Mouse (Mus musculus) cerebellum, postnatal 36 days (tissue): ENCODE results near the gene Palm.
"Not testable (repeated sequence)": the region's sequence is repeated elsewhere in the genome, so short reads cannot be mapped to it uniquely, and the experiment has no call there.

Experiments used
- DNase-seq, 2 experiments: peaks; one replicate each; pipeline ENCODE4 v3.0.0; 2021 to 2022; ENCODE audit warnings: mixed read lengths in 2 of 2

The Palm gene

GRCm38 (mm10) chr10:79793051-79793737, at the start of gene Palm:
Gene Palm (plus strand): TSS chr10:79793572.
- peak; percentile 87 for DNase-seq

- DNase-seq: peak; percentile 61 to 62
These were observed 49.6 kb upstream of the Palm start for GRCm38 (mm10) chr10:79743650-79744365.

- DNase-seq: no peak
These were observed 48.0 kb upstream of the Palm start for GRCm38 (mm10) chr10:79745411-79745810.

DNA sequence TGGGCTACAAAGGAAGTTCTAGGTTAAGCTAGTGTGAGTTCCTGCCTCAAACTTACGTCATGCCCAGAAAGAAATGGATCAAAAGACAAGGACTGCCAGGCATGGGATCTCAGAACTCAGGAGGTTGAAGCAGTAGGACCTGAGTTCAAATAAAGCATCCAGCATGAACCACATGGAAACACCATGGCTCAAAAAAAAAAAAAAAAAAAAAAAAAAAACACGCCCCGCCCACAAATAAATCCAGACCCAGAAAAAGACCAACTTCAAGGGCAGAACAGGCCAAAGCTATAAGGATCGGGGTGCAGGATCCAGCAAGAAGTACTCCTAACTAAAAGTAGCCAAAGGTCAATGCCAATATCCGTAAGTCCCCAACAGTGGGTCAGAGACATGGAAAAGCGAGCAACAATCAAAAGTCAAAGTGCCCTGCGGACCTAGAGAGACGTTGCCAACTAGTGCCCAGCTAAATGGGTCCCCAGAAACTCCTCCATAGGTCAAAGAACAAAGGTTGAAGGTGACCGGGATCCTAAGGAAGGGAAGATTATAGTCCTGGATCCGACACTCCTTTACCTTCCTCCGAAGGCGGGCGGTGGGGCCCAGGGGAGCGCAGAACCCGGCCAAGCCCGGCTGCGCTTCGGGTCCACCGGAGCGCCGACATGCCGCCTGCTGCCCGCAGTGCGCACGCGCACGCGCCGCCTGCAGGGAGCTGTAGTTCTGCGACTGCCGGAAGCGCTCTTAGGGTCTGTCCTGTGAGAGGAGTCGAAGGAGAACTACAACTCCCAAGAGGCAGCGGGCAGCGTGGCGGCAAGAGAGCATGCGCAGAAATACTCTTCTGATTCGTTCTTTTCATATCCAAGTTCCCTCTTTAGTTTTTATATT, 47.2 kb upstream of the Palm start, which contains the start of gene Polrmt:
Gene Polrmt, minus strand, starts transcription at position 684 of the 876 bp plus-strand sequence.
- peak; percentile 95 to 96 for DNase-seq

GRCm38 (mm10) chr10:79746774-79747151, 46.6 kb upstream of the Palm start:
- no peak for DNase-seq

DNA sequence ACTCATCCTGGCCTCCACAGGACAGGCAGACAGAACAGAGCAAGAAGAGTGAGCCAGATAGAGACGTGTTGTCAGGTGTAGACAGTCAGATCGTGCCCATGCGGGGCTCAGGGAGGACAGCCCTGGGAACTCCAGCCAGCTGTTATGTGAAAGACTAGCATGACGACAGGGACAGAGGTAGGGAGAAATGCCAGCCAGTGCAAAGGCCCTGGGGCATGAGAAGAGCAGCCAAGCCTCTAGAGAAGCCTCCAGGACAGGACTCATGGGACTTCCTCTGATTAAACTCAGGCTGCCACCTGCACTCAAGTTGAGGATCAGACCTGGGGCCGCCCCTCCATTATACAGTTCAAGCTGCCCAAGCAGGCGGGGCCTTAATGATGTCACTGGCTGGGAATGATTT, 44.9 kb upstream of the Palm start:
- peak in 1 of 2 experiments; percentile 4 for DNase-seq

DNA sequence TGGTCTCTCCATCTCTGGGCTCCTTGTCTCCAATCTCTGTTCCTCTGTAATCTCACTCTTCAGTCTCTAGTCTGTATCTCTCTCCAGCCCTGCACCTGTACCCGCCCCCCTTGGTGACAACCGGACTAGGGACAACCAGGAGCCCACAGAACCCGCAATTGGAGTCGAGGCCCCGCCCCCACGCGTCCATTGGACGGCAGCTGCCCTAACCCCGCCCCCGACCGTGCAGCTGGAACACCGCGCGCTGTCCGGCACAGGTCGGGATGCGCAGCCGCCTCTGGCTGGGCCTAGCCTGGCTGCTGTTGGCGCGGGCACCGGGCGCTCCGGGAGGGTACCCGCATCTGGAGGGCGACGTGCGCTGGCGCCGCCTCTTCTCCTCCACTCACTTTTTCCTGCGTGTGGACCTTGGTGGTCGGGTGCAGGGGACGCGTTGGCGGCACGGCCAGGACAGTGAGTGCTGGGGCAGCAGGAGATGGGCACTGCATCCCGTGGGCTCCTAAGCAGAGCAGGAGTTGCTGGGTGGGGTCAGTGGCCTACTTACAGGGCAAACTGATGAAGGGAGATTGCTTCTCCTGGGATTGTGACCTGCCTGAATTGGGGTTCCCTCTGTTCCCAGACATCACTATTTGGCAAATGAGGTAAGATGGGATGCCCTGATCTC, 38.4 kb upstream of the Palm start, which contains the start of gene Fgf22:
Gene Fgf22, plus strand, starts transcription at position 221 of the 661 bp plus-strand sequence.
- DNase-seq: peak; percentile 68 to 82

- DNase-seq: peak in 1 of 2 experiments; percentile 33
These were observed 37.5 kb upstream of the Palm start for GRCm38 (mm10) chr10:79755854-79756253.

DNA sequence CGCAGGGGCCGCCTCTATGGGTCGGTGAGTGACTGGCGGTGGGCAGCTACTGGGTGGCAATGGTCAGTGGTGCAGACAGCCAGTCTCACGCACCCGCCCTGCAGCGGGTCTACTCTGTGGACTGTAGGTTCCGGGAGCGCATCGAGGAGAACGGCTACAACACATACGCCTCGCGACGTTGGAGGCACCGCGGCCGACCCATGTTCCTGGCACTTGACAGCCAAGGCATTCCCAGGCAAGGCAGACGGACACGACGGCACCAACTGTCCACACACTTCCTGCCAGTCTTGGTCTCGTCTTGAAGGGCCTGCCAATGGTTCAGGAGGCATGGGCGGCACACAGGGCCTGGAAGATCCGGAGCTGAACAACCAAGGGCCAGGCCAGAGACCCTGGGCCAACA, 36.7 kb upstream of the Palm start:
- peak in 1 of 2 experiments; percentile 15 for DNase-seq

GRCm38 (mm10) chr10:79759675-79760074, 33.7 kb upstream of the Palm start:
- not testable (repeated sequence) for DNase-seq

GRCm38 (mm10) chr10:79760603-79761143, 32.7 kb upstream of the Palm start:
- no peak for DNase-seq

- DNase-seq: no peak
These were observed 30.5 kb upstream of the Palm start for GRCm38 (mm10) chr10:79762875-79763274.

DNA sequence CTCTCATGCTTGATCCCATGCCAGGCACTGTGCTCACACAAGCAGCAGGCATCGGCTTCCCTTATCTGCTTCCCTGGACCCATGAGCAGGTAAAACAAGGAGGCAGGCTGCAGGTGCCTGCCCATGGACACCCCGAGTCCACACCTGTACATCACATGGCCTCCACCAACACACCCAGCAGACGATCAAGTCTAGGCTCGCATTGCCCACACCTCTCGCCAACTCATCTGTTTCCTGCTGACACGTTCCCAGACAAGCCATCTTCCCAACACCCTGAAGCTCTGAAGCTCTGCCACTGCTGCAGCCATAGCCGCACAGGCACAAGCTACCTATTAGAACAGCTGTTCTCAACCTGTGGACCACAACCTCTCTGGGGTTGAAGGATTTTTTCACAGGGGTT, 29.1 kb upstream of the Palm start:
- DNase-seq: peak in 1 of 2 experiments; percentile 12

- no peak for DNase-seq
These were observed 28.1 kb upstream of the Palm start for GRCm38 (mm10) chr10:79765228-79765745.

DNA sequence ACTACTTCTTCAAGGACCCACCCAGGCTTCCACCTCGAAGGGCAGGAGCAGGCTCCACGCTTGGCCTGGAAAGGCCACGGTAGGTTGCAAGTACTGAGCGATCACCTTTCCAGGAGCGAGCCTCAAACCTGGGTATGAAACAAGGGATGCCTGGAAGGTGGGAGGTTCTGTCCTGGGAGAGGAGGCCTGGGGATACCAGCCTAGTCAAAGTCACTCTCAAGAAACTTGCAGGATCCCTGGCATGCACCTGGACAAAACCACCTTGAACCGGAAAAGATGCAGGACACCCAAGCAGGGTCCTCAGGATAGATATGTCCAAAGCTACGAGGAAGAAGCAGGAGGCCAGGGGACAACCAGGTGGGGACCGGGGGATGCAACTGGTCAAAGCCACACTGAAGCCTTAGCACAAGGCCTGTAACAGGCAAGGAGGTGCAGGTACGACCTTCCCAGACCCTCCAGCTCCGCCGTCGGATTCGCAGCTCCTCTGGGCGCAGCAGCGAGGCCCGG, 27.3 kb upstream of the Palm start:
- DNase-seq: no peak

DNA sequence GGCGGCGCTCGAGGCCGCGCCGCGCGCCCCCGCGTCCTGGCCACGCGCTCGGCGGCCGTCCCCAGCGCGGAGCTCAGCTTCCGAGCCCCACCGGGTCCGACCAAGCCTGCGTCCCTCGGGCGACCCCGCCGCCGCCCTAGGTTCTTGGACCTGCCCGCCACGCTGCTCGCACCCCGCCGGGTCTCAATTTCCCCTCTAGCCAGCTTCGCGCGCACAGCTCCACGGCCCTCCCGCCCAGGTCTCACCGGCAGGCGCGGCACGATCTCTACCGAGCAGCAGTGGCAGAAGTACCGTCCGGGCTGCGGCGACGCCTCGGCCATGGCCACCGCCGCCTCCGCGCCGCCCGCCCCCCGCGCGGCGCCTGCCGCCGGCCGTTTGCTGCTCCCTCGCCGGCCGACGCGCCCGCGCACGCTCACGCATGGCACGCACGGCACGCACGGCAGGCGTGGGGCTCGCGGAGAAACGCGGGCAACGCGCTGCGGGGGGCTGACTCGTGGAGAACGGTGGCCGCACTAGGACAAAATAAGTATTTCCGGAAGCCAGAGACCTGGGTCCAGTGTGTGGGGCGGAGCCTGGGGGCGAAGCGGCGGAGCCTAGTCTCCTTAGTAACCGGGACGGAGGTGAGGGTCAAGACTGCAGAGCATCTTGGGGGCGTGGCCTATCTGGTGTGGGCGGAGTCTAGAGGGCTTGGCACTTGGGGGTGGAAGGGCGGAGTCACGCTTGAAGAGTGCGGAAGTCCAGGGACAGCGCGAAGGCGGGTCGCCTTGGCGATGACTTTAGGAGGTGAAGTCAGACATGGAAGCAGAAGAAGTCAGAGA, 26.7 kb upstream of the Palm start, which contains the start of gene Rnf126:
Gene Rnf126, minus strand, starts transcription at position 445 of the 818 bp plus-strand sequence.
- peak; percentile 99 to 100 for DNase-seq

DNA sequence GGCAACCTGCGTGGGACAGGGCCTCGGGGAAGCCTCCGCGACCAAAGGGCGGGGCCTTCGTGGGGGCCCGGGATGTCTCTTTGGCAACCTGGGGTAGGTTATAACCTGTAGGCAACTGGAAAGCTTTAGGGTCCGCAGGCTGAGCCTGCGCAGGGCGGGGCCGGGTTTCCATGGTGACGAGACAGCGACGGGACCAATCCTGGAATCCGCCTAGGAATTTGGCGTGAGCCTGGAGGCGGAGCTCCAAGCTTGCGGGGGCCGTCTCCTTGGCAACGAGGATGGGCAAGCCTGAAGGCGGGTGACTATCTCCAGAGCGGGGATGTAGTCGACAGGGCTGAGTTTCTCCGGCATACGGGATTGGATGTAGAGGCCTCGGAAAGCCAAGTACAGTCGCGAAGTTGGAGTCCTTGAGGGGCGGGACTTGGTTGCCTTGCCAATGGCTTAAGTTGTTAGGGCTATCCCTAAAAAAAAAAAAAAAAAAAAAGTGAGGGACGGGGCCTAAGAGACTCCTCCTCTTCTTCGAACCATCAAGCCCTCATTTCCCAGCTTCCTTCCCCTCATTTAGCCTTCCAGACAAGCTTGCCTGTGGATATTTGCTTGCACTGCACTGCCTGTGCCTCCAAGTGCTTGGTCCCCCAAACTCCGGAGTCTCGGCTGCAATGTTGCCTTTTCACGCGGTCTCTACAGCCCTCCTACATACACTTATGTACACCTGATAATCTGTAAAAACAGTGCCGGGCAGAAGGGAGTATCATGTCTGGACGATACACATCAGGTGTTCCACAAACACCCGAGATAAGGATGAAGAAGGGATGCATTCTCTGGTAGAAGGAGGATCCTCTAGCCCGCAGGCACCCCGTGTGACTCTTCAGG, 25.8 kb upstream of the Palm start:
- peak; percentile 91 to 94 for DNase-seq

GRCm38 (mm10) chr10:79768400-79768799, 25.0 kb upstream of the Palm start:
- peak; percentile 78 to 80 for DNase-seq

DNA sequence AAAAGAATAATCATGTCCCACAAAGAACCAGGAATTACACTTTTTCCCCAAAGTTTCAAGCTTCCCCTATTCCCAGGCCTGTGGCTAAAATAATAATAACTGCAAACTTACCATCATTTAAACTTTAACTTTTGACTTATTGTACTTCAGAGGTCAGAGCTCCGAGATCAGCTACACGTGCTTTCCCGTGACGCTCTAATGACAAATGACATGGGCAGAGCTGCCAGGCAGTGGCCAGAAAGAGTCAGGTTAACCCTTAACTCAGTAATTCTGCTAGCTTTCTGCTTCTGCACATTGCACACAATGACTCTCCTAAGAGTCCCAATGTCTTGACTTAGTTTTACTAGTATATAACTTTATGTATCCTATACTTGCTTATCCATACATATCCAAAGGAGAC, 24.0 kb upstream of the Palm start:
- no peak for DNase-seq

- no peak for DNase-seq
These were observed 21.1 kb upstream of the Palm start for GRCm38 (mm10) chr10:79772320-79772719.
